Mouse (Mus musculus) right cerebral cortex, postnatal 25 days (tissue): Measurements from ENCODE around the gene Parp16.
"Not testable (repeated sequence)": the region's sequence is repeated elsewhere in the genome, so short reads cannot be mapped to it uniquely, and the experiment has no call there.

Experiments
- DNase-seq: peaks from one replicate; pipeline ENCODE4 v3.0.0; 2022

Gene Parp16

DNA sequence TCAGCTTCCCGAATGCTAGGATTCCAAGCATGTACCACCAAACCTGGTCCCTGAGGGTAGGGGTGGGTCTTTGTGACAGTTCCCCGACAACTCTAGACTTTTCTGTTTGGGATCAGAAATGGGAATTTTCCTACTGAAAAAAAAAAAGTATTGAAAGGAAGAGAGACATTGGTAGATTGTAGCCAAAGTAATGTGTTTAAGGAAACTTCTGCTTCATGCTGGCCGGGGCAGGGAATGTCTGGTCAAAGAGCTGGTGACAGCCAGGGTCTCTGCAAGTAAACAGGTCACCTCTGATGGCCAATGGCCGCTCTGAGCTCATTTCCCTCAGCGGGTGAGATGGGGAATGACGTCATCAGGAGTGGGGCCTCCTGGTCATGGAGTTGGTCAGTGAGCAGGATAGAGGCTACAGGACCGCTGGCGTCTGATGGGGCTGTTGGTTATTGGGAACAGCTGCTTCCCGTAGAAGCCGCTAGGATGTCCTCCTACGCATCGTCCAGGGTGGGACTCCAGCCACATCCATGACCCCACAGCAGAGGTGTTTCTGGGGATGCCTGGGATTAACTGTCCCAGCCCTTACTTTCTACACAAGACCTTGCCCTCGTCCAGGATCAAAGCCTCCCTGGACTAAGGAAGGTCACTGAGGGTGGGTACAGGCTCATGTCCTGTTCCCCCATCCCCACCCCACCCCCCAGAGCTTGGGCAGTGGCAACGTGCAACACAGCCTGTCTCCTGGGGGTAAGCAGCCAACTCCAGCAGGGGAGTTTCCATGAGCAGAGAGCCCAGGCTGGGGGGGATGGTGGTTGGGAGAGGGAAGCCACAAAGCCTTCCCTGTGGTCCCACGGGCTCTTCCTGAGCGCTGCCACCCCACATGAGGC is 52.6 kb downstream of the Parp16 start:
- DNase-seq: no peak

DNA sequence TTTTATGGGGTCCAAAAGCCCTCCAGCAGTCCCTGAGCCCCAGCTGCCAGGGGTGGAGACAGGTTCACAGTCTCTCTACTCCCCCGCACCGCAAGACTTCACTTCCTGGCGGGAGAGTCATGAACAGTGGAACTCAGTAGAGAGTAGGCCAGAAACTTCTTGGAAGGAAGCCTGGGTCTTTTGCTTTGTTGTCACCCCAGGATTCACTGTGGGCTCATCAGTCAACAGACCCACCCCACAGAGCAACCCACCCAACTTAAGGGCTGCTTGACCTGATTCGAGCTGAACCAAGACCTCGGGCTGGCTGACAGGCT is 53.2 kb downstream of the Parp16 start:
- DNase-seq: no peak

DNA sequence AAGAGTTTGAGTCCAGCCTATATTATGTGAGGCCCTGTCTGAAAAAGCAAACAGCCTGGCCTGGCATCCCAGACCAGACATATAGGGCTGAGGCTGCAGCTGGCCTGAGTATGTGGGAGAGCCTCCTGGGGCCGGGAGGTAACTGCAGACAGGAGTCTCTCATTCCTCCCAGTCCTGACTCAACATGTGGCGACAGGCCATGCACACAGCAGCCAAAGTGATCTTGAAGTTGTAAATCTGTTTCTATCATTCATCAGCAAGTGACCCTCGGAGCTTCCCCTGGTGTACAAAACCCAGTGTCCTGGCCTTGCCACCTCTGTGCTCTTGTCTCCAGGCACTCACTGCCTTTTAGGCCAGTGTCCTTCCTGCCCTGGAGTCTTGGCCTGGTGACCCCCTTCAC is 56.9 kb downstream of the Parp16 start:
- DNase-seq: no peak

DNA sequence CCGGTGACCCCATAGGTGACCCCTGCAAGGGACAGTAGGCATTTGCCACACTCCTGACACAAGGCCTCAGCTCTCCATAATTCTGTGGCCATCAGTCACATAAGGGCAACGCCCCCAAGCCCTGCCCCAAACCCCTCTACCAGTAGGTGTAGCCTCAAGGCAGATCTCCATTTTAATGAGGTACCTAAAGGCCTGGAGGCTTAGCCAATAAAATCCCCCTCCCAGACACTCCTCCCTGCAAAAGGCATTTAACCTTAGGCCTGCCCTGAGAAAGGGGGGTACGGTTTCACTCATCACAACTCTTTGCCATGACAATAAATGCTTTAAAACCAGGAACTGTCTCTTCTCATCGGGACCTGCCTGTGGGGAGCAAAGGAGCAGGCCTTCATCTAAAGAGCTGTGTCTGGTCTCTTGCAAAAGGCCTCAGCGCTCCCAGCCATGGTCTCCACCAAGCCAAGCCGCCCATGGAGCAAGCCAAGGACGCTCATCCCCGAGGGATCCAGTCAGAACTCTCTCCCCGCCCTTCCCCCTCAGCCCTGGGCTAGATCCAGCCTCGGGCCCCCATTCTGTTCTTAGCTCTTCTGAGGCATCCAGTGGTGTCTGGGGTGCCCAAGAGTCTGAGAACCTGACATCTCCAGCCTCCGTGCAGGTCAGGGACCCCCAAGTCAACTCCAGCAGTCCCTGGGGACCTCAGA is 60.9 kb downstream of the Parp16 start:
- DNase-seq: no peak

DNA sequence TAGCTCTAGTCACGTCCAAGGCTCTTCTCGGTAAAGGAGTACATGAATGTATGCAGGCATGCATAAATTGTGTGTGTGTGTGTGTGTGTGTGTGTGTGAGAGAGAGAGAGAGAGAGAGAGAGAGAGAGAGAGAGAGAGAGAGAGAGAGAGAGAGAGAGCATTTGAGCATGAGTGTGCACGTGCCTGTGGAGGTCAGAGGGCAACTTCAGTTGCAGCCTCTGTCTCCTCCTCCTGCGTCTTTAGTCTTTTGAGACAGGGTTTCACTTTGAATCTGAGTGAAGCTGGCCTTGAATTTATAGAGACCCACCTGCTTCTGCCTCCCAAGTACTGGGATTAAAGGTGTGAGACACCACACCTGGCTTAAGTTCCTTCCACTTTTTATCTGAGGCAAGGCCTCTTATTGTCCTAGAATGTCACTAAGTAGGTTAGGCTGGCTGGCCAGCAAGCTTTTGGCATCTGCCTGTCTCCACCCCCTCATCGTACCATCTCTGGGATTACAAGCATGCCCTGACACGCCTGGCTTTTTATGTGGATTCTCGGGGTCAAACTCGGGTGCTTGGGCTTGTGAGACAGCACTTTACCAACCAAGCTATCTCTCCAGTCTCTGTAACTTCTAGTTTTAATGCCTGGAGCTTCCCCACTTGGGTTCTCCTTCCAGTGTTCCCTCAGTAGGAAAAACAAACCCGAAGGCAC is 62.2 kb downstream of the Parp16 start:
- no peak for DNase-seq

DNA sequence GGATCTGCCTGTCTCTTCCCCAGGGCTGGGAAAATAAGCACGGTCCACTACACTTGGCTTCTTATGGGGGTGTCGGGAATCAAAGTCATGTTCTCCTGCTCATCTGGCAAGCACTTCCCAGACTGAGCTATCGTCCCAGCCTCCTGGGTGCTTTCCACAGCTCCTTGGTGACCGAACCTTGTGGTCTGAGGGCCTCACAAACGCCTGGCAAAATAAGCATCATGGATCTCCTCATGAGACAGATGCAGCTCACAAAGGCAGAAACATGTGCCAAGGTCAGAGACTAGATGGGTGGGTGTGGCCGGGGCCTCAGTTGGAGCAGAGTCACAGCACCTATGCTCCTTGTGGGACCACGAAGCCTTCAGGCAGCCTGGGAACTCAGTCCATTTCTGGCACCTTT is 64.2 kb downstream of the Parp16 start:
- no peak for DNase-seq

DNA sequence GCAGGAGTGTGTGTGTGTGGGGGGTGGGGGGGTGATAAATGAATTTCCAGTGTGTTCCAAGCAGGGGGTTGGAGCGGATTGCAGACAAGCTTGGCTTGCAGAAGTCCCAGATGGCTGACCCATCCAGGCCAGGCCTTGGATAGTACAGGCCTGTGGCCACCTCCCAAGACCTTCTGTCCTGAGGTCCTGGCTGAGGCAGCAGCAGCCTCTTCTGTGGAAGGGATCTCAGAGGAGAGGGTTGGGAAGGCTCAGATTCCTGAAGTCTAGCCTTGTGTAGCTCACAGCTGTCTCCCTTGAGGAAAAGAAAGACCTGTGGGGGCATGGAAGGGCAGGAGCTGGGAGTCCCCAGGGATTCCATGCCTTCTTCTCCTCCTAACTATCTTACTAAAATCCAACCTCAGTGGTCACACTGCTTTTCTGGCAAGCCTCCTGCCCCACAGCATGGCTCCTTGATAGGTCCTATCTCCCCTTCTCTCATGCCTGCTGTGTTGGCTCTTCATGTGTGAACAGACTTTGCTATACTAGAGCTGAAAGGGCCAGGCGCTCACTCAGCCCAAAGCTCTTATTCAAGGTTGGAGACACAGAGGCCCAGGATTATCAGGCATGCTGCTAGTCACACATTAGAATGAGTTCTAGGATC is 66.6 kb downstream of the Parp16 start:
- no peak for DNase-seq

DNA sequence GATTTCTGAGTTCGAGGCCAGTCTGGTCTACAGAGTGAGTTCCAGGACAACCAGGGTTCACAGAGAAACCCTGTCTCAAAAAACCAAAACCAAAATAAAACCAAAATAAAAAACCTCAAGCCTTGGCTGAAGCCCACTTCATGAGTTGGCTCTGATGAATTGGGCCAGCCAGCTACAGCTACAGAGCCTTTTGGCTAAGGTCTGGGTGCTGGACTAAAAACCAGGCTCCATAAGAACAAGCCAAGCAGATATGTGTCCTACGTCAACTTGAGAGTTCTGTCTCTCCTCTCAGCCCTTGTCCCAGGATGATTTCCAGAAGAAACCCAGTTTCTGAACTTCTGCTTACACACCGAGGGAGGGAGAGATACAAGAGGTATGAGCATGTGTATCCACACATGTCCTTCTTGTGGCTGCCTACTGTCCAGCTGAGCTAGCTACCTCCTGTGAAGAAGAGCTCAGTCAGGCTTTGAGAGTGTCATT is 67.5 kb downstream of the Parp16 start:
- DNase-seq: no peak

GRCm38 (mm10) chr9:65264959-65265358 is 69.8 kb downstream of the Parp16 start, which contains the start of gene Cilp:
Gene Cilp (plus strand): TSS chr9:65265180.
- DNase-seq: no peak

DNA sequence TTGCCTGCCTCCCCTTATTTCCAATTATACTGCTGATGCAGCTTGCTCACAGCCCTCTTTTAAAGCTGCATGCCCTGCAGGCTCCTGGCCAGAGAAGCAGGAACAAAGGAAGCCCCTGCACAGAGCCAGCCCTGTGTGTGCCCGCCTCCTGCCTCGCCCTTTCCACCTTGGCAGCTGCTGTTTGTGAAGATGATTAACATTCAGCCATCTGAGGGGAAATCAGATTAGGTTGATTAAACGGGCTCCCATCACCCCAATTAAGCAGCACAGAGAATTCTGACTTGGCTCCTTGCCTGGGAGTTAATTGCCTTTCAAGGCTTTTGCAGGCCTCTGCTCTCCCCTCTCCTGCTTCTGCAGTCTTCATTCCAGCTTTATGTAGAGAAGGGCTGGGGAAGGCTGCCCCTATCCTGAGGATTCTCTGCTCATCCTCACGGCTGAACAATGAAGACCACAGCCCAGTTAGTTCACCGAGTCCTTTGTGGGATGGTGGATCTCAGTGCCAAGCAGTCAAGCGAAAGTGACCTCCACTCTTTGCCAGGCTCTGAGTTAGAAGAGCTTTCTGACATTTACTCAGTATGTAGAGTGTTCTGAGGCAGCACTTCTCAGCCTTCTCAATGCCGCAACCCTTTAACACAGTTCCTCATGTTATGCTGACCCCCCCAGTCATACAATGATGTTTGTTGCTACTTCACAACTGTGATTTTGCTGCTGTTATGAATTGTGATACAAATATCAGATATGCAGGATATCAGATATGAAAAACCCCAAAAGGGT is 72.8 kb downstream of the Parp16 start:
- no peak for DNase-seq

- no peak for DNase-seq
Observed at GRCm38 (mm10) chr9:65273048-65273809, 78.1 kb downstream of the Parp16 start.

DNA sequence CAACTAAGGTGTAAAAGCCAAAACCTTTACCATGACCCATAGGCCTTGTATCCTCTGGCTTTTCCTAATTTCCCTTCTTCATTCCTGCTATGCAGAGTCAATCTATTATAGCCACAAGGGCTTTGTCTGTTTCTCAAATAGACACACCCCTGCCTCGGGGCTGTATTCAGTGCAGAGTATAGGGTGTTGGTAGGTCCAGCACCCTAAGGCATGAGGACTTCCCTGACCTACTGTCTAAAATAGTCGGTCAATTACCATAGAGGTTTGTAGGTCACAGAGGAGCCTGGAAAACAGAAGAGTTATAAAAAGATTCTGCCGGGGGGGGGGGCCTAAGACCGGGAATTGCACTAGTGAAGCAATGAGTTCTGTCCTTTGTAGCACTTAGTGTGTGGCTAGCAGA is 78.7 kb downstream of the Parp16 start:
- no peak for DNase-seq

- DNase-seq: not testable (repeated sequence)
Observed at GRCm38 (mm10) chr9:65274851-65275250, 79.7 kb downstream of the Parp16 start.

GRCm38 (mm10) chr9:65275810-65276530 is 80.8 kb downstream of the Parp16 start:
- no peak for DNase-seq

GRCm38 (mm10) chr9:65281536-65282151 is 86.5 kb downstream of the Parp16 start:
- peak; percentile 7 for DNase-seq

GRCm38 (mm10) chr9:65283301-65283700 is 88.1 kb downstream of the Parp16 start:
- DNase-seq: no peak

- not testable (repeated sequence) for DNase-seq
Observed at GRCm38 (mm10) chr9:65288252-65288651, 93.1 kb downstream of the Parp16 start.
